Mouse (Mus musculus): ENCODE measurements at regions not wholly inside any gene's neighbourhood (a gene's known extent, or its start where the extent isn't known, plus 50 kb on each side); places are given as distances from the start of the nearest gene placed in this dataset.

DNA sequence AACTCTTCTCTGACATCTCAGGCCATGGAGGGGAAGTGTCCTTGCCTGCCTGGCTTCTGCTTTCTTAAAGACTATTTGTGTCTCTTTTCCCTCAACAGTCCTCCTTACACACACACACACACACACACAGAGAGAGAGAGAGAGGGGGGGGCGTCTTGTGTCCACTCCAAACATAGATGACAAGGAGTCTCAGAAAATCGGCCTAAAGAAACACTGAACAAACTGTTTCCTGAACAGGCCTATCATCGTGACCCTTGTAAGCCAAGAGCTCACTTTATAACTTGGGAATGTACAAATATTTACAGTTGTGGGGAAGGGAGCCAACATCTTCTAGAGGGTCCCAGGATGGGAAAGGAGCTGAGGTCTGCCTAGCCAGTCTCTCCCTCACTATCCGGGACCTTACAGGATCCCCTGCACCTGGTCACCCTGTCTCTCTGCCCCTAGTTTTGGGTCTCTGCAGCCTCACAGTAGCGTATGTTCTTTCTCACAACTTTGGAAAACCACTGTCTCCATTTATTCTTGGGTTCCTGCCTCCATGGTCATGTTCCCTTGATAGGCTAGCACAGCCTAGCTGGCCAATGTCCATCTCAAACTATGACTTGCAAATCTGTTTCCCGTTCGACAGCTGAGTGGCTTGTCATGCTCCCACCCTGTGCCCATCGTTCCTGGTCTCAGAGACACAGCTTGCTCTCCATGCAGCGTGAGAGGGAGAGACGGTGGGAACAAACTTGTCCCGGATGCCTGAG, 204.9 kb upstream of the Tle3 start:
- no peak for DNase-seq (ENCODE audit: extremely low spot score in 1 of 2, low spot score in 1 of 2)

DNA sequence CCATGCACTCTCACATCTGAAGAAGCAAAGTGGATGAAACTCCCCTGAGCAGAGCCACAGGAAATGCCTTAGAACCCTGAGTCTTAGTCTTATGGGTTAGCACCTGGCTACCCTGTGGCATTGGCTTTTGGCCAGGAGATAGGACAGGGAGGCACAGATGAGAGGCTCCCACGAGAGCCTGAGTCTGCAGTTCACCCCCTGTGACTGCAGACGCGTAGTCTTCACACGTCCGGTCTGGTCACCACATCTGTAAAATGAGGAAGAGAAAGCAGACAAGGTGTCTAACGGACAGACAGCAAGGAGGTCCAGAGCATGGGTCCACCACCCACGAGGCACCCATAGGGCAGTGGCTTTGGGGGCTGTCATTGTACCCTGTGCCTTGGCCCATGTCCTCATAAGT, 203.2 kb upstream of the Tle3 start:
- no peak for DNase-seq (ENCODE audit: extremely low spot score in 1 of 2, low spot score in 1 of 2)

GRCm38 (mm10) chr9:61169506-61170090, 202.6 kb upstream of the Tle3 start:
- DNase-seq (ENCODE audit: extremely low spot score in 1 of 2, low spot score in 1 of 2) = no peak

- no peak for DNase-seq (ENCODE audit: extremely low spot score in 1 of 2, low spot score in 1 of 2)
Observed at GRCm38 (mm10) chr9:61170921-61171320, 201.2 kb upstream of the Tle3 start.

- no peak for DNase-seq (ENCODE audit: extremely low spot score in 1 of 2, low spot score in 1 of 2)
Observed at GRCm38 (mm10) chr9:61172421-61172820, 199.7 kb upstream of the Tle3 start.

DNA sequence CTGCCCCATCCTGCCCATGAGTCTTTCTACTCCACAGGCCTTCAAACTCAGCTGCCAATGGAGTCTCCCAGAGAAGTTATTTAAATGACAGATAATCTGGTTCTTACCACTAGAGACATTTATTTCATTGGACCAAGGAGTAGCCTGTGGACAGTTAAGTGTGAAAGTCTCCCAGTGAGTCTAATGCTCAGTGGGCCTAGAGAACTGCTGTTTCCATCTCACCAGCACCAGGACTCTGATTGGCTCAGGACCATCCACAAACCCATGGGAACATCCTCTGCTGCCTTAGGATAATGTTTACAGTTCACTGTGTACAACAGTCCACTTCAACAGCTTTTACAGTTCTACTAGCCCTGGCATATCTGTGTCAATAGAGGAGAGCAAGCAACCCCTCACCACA, 198.6 kb upstream of the Tle3 start:
- DNase-seq (ENCODE audit: extremely low spot score in 1 of 2, low spot score in 1 of 2) = no peak

DNA sequence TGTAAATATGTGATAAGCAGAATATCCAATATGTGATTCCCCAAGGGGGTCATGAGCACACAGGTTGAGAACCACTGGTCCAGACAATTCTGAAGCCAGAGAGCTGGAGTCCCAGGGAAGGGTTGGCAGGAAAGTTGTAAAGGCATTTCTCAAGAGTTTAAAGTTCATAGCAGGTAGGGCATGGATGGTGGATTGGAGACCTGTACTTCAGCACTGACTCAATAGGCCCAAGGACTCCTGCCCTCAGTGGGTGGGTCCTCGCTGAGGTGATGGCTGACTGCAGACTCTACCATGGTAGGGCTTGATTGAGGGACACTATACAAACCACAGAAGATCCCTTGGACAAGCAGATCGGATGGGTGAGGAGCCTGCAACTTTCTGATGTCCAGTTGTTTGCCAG, 196.8 kb upstream of the Tle3 start:
- DNase-seq (ENCODE audit: extremely low spot score in 1 of 2, low spot score in 1 of 2) = no peak

GRCm38 (mm10) chr9:61176856-61177255, 195.3 kb upstream of the Tle3 start:
- no peak for DNase-seq (ENCODE audit: extremely low spot score in 1 of 2, low spot score in 1 of 2)

DNA sequence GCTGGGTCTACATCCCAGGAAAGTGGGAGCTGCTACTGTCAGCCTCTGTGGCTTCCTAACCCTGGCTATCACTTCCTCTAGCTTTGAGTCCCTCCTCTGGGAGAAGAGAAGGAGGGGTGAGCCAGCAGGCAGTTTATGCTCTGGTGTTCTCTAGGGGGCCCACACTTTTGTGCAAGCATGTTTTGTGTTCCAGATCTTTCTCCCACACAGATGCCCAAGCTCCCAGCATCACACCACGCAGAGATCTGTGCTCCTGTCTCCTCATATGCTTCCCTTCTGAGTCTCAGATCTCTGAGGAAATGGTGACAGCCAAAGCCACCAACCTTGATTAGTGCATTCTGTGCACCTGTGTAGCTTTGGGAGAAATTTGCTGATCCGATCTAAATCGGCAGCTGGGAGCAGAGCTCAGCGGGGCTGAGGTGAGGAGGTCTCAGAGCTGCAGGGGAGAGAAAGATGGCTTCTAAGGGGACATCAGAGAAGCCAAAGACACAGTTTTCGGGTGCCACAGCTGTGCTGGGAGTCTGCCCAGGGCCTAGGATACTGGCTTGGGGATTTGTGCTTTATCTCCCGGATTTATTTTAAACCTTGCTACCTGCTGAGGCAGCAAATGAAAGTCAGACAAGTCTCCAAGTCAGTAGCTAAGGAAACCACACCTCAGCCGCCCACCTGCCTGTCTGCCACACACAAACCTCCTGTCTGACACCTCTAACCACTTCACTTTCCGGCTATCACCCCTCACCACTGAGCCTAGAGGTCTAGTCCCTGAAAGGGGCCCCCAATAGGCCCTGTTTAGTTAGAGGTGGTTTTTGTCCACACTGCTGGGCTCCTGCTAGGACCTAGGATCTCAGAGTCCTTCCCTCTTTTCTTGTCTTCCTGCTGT, 185.4 kb upstream of the Tle3 start:
- DNase-seq (ENCODE audit: extremely low spot score in 1 of 2, low spot score in 1 of 2) = peak in 1 of 2 experiments; percentile 22

- no peak for DNase-seq (ENCODE audit: extremely low spot score in 1 of 2, low spot score in 1 of 2)
Observed at GRCm38 (mm10) chr9:61187713-61188399, 184.3 kb upstream of the Tle3 start.

- no peak for DNase-seq (ENCODE audit: extremely low spot score in 1 of 2, low spot score in 1 of 2)
Observed at GRCm38 (mm10) chr9:61189295-61189694, 182.9 kb upstream of the Tle3 start.

DNA sequence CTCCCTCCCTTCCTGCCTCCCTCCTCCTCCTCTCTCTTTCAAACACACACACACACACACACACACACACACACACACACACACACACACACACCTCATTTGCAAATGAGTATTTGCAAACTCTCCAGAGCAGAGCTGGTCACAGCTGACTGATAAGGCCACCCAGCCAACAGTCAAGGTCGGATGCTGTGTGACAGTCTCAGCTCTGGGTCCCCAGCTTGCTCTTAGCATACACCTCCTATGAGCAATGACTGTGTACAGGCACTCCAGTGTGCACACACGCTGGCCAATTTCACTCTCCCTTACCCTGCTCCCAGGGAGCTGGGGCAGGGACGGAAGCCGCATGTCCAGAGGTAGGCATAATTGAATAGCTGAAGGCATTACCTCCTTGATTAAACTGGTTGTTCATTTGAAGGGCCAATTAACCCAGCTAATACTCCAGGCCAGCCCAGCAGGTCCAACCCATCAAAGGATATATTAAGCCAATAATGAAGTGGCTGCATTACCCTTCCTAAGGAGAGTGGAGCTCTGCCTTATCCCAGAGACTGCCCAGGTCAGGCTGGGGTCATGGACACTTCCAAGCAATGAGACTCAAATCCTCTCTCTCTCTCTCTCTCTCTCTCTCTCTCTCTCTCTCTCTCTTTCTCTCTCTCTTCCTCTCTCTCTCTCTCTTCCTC, 173.0 kb upstream of the Tle3 start:
- no peak for DNase-seq (ENCODE audit: extremely low spot score in 1 of 2, low spot score in 1 of 2)

DNA sequence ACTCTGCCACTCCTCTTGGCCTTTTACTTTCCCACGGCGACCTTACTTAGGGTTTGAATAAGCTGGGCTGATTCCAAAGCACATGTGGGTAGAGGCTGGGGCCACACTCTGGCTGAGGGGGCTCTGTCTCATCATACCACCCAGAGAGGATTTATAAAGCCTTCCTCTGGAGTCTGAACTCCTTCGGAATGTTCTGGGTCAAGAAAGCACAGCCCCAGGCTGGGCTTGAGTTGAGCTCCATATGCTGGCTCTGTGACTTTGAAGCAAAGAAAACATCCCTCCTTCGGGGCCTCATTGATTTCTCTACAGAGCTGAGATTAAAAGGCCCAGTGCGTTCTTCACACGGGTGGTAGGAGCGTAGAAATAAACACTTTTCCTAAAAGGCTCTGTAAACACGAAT, 172.3 kb upstream of the Tle3 start:
- DNase-seq (ENCODE audit: extremely low spot score in 1 of 2, low spot score in 1 of 2) = no peak

GRCm38 (mm10) chr9:61200295-61200955, 171.7 kb upstream of the Tle3 start:
- no peak for DNase-seq (ENCODE audit: extremely low spot score in 1 of 2, low spot score in 1 of 2)

DNA sequence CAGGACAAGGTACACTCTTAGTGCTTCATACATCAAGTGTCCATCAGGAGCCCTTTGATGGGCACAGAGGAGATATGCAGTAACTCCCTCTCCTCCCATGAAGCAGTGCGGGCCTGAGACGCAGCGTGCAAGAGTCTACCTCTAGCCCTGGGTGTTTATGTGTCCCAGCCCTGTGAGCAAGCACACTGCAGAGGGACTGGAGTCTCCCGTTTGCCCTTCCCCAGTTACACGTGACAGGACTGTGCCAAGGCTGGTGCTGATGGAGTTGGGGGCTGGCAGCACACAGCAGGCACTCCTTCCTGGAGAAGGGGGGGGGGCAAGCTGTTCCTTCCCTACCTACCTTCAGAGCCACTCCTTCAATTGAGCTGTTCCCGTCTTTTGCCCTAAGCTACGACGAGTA, 167.1 kb upstream of the Tle3 start:
- no peak for DNase-seq (ENCODE audit: extremely low spot score in 1 of 2, low spot score in 1 of 2)

- DNase-seq (ENCODE audit: extremely low spot score in 1 of 2, low spot score in 1 of 2) = no peak
Observed at GRCm38 (mm10) chr9:61206725-61207365, 165.3 kb upstream of the Tle3 start.

- no peak for DNase-seq (ENCODE audit: extremely low spot score in 1 of 2, low spot score in 1 of 2)
Observed at GRCm38 (mm10) chr9:61207423-61208150, 164.6 kb upstream of the Tle3 start.

DNA sequence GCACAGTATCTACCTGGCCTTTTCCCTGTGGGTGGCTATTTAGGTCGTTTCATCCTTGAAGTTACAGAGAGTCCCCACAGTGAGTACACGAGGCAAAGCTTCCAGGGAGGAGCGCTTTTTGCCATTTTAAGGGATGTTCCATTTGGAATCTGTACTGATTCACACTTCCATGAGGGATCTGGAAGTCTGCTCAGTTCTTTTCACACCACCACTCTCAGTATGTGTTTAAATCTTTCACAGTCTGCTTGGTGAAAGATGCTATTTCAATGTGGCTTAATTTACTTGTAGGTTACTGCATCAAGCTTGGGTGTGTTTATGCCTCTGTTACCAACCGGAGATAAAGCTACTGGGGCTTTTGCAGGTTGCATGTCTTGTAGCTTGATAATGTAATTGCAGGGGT, 160.5 kb upstream of the Tle3 start:
- DNase-seq (ENCODE audit: extremely low spot score in 1 of 2, low spot score in 1 of 2) = peak; percentile 59 to 72

DNA sequence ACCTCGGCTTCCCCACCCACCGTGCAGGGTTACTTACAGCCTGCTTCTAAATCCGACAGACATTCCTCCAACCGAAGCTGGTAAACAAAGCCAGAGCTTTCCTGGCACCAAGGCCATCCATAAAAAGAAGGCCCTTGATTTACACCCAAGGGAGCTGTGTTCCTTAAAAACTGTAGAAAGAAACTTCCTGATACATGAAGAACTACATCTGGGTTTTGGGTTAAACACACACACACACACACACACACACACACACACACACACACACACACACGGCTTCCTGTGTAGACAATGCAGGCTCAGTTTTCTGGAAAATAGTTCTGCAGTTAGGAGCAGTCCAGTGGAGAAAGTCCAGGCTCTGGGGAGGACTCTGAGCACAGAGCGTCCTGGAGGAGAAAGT, 157.2 kb upstream of the Tle3 start:
- DNase-seq (ENCODE audit: extremely low spot score in 1 of 2, low spot score in 1 of 2) = no peak

Measured in frontal cortex, adult 2 months (tissue).